ENCODE assay signal across 8 mouse cellular contexts in the genomic region with DNA sequence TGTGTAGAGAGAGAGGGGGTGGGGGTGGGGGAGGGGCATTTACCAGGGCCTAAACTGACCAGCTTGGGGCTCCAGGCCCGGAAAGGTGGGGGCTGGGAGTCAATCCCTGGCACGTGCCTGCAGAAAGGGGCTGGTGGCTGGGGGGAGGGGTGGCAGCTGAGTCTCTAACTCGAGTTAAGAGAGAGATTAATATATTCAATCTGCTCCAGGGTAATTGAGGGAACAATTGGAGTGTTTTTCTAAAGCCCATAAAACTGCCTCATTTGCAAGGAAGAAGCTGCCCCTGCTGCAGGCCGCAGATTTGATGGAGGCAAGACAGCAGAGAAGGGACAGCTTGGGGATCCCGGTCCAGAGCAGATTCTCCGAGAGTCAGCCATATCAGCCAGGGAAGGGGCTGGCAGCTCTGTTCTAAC. TPM values are rescaled to one million over a fixed set of nuclear protein-coding genes. Genes with fewer than 3 reads are reported as not detected.
DNase-seq lines count a peak whose midpoint lies in the region; ATAC-seq and TF ChIP-seq lines count a peak whose summit lies in the region.
"Had no signal": no experiment of that assay in that cellular context is flagged by ENCODE, and none has a peak within 500 bp of the region (broad histone marks: within the 10 kb centered on the region; RNA-seq: fewer than 3 reads in every experiment).

No protein-coding gene starts in this region.

- H3K4me1 ChIP-seq in testis, adult 2 months (ENCODE audit: control insufficient read depth, insufficient read depth, low read length), result peaks cover 12% of the 10 kb centered on the region
- peaks cover 70% of the 10 kb centered on the region for H3K4me1 ChIP-seq in forebrain, embryonic 16.5 days (replicated peaks; ENCODE audit: control insufficient read depth, insufficient read depth, low read length)
- peaks cover 60% of the 10 kb centered on the region for H3K4me1 ChIP-seq in limb, embryonic 15.5 days
- H3K4me1 ChIP-seq in stomach, embryonic 16.5 days (ENCODE audit: control insufficient read depth, insufficient read depth, low read length), result peaks cover 26% of the 10 kb centered on the region

- no peak for TF ChIP-seq POLR2A in testis, adult 2 months (IDR thresholded peaks at IDR 0.05; ENCODE audit: control insufficient read depth, low read depth, low read length)

- H3K4me3 ChIP-seq in testis, adult 2 months (ENCODE audit: control insufficient read depth, low read depth, low read length), result peak overlapping the region; percentile 23; the same call in 1 of the 2 replicates
- peak overlapping the region; percentile 24 for H3K4me3 ChIP-seq in forebrain, embryonic 16.5 days (replicated peaks; ENCODE audit: low read length)
- no peak overlapping the region for H3K4me3 ChIP-seq in limb, embryonic 15.5 days
- H3K4me3 ChIP-seq in stomach, embryonic 16.5 days (replicated peaks; ENCODE audit: low read length), result no peak overlapping the region

- no peak for DNase-seq in testis, postnatal 14 days (ENCODE audit: low spot score)
- DNase-seq in T-cell, adult 2 months (ENCODE audit: low spot score), result no peak
- DNase-seq in spleen, adult 18-20 months, result no peak

- no peaks in the 10 kb centered on the region for H3K9me3 ChIP-seq in forebrain, embryonic 16.5 days (ENCODE audit: control insufficient read depth, low read length)
- H3K9me3 ChIP-seq in limb, embryonic 15.5 days, result no peaks in the 10 kb centered on the region
- no peaks in the 10 kb centered on the region for H3K9me3 ChIP-seq in stomach, embryonic 16.5 days (replicated peaks; ENCODE audit: control insufficient read depth, low read length)

- 3% methylated on average over 6 of the region's 6 CpGs for WGBS in forebrain, embryonic 16.5 days
- WGBS in limb, embryonic 15.5 days, result 3% methylated on average over 6 of the region's 6 CpGs
- WGBS in stomach, embryonic 16.5 days, result 13% methylated on average over 6 of the region's 6 CpGs

- no peak for TF ChIP-seq CTCF in testis, adult 2 months (IDR thresholded peaks at IDR 0.05; ENCODE audit: control insufficient read depth, insufficient read depth, insufficient replicate concordance, low read depth, low read length)

- H3K27ac ChIP-seq in testis, adult 2 months (ENCODE audit: control insufficient read depth, insufficient read depth, low read depth, low read length), result no peak overlapping the region
- H3K27ac ChIP-seq in forebrain, embryonic 16.5 days (ENCODE audit: low read length), result peak overlapping the region; percentile 100
- H3K27ac ChIP-seq in limb, embryonic 15.5 days, result peak overlapping the region; percentile 58
- peak overlapping the region; percentile 64 for H3K27ac ChIP-seq in stomach, embryonic 16.5 days (ENCODE audit: low read length)

- H3K27me3 ChIP-seq in testis, adult 2 months (ENCODE audit: control insufficient read depth, insufficient read depth, low read length), result no peaks in the 10 kb centered on the region; the same call in 1 of the 2 replicates
- no peaks in the 10 kb centered on the region for H3K27me3 ChIP-seq in forebrain, embryonic 16.5 days (replicated peaks; ENCODE audit: control insufficient read depth, insufficient read depth, low read length)
- 0 out of 2 replicates have a peak, but pooled peaks cover 2% of the 10 kb centered on the region for H3K27me3 ChIP-seq in limb, embryonic 15.5 days
- H3K27me3 ChIP-seq in stomach, embryonic 16.5 days (ENCODE audit: control insufficient read depth, insufficient read depth, low read length), result 0 out of 2 replicates have a peak, but pooled peaks cover 3% of the 10 kb centered on the region

- H3K36me3 ChIP-seq in testis, adult 2 months (ENCODE audit: control insufficient read depth, insufficient read depth, low read length), result no peaks in the 10 kb centered on the region
- no peaks in the 10 kb centered on the region for H3K36me3 ChIP-seq in forebrain, embryonic 16.5 days (ENCODE audit: control insufficient read depth, insufficient read depth)
- H3K36me3 ChIP-seq in limb, embryonic 15.5 days, result no peaks in the 10 kb centered on the region
- H3K36me3 ChIP-seq in stomach, embryonic 16.5 days (ENCODE audit: control insufficient read depth, insufficient read depth, low read length), result no peaks in the 10 kb centered on the region

- peak; percentile 67 for ATAC-seq in forebrain, embryonic 16.5 days
- no peak for ATAC-seq in limb, embryonic 15.5 days (ENCODE audit: insufficient number of reproducible peaks, low FRiP score, low TSS enrichment, low read depth)
- ATAC-seq in stomach, embryonic 16.5 days (ENCODE audit: insufficient read depth, low FRiP score), result no peak

- peak overlapping the region; percentile 53 for H3K4me2 ChIP-seq in forebrain, embryonic 16.5 days (ENCODE audit: low read length)
- H3K4me2 ChIP-seq in limb, embryonic 15.5 days, result peak overlapping the region; percentile 44; the same call in 1 of the 2 replicates
- peak overlapping the region; percentile 35; the same call in 1 of the 2 replicates for H3K4me2 ChIP-seq in stomach, embryonic 16.5 days (ENCODE audit: low read depth, low read length)

- H3K9ac ChIP-seq in forebrain, embryonic 16.5 days (replicated peaks; ENCODE audit: low read depth, low read length), result peak overlapping the region; percentile 43
- no peak overlapping the region for H3K9ac ChIP-seq in limb, embryonic 15.5 days
- H3K9ac ChIP-seq in stomach, embryonic 16.5 days (ENCODE audit: low read length), result peak overlapping the region; percentile 42; the same call in 1 of the 2 replicates

RNA-seq across cellular contexts. Expression of gene Ccdc33, which starts 5.8 kb away (rescaled TPM):
- polyA plus RNA-seq in testis, adult 2 months (2012; rRNA removed), result 97.2 and 107 TPM in 2 replicates
- 0.51 and 0.79 TPM in 2 replicates for polyA plus RNA-seq in forebrain, embryonic 16.5 days (2015; fragmentation: Nextera tagmentation; extraction: Ambion mirVana)
- polyA plus RNA-seq in limb, embryonic 15.5 days (2015; fragmentation: Nextera tagmentation; extraction: Ambion mirVana), result not detected in 2 replicates
- polyA plus RNA-seq in stomach, embryonic 16.5 days (2015; fragmentation: Nextera tagmentation; extraction: Ambion mirVana), result not detected in 2 replicates
- polyA plus RNA-seq: liver, embryonic 16.5 days had no signal

RNA-seq across cellular contexts. Expression of gene Stra6, which starts 49.3 kb away (rescaled TPM):
- 3.9 and 6.4 TPM in 2 replicates for polyA plus RNA-seq in testis, adult 2 months (2012; rRNA removed)
- polyA plus RNA-seq in forebrain, embryonic 16.5 days (2015; fragmentation: Nextera tagmentation; extraction: Ambion mirVana), result 9.2 and 11.7 TPM in 2 replicates
- 8.4 and 8.8 TPM in 2 replicates for polyA plus RNA-seq in limb, embryonic 15.5 days (2015; fragmentation: Nextera tagmentation; extraction: Ambion mirVana)
- polyA plus RNA-seq in stomach, embryonic 16.5 days (2015; fragmentation: Nextera tagmentation; extraction: Ambion mirVana), result 1.4 and 2.2 TPM in 2 replicates
- polyA plus RNA-seq: liver, embryonic 16.5 days had no signal

Comparison
In these comparisons a context has a peak if more than half of its experiments do, and no peak if none do; other contexts are left out.
1. H3K4me3 ChIP-seq: peak in testis, adult 2 months (single experiment) and forebrain, embryonic 16.5 days (single experiment); none in limb, embryonic 15.5 days (single experiment) and stomach, embryonic 16.5 days (single experiment).
2. RNA of gene Ccdc33, which starts 5.8 kb away (polyA plus RNA-seq): 97.2 to 107 TPM in testis, adult 2 months; 0.51 to 0.79 TPM in forebrain, embryonic 16.5 days, not detected in limb, embryonic 15.5 days and not detected in stomach, embryonic 16.5 days; every median in the first group is over 10 times any median in the second.
3. Peak in every context shown above with its lines, with median percentiles within 50 percentile points of each other: H3K4me2 ChIP-seq.